Mouse (Mus musculus) layer of hippocampus, postnatal 36 days (tissue): Measurements from ENCODE around the gene Prdm11. TPM values are rescaled to one million over a fixed set of nuclear protein-coding genes. Genes with fewer than 3 reads are reported as not detected.

ENCODE experiments used
- DNase-seq, 2 experiments: peaks; one replicate each; pipeline ENCODE4 v3.0.0; 2022
- total RNA-seq, 2 experiments: library from RNA; stranded (reverse); gene quantifications; 2 replicates each; pipeline ENCODE4 v1.2.3; 2021

The Prdm11 gene
- total RNA-seq, 2 experiments from 2014 or later = 25.7 to 30.1 TPM

DNA sequence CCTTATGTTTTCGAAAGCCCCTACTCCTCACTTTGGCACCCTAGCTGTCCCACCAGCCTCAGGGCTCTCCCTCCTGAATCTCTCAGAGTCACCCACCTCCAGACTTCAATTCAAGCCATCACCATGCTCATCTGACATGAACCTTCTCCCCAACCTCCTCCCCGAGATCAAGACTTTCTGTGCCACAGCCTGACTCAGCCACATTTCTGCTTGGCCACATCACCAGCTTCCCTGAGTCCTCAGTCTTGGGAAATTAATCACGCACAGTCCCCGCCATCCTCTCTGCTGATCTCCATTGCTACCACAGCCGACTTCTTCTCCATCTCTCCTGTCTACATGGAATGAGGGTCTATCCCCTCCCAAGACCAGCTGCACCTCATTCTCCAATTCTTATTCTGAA, 34.5 kb downstream of the Prdm11 start:
- no peak for DNase-seq

- DNase-seq = no peak
Measured at GRCm38 (mm10) chr2:93007967-93008685, 37.8 kb downstream of the Prdm11 start.

DNA sequence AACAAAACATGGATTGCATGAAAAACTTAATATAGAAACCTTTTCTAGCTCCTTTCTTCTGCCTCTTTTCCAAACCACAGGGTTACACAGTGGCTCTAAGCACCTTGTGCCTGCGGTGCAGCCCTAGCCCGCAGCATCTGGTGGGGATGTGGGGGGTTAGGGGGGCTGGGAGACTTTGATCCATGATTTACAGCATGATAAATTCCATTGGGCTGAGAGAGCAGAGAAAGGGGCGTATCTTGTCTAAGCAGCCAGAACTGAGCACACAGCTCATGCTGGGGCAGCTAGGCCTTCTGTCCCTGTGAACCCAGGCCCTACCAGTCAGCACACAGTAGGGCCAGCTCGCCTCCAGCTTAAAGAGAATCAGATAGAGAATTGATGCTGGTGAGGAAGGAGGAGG, 40.9 kb downstream of the Prdm11 start:
- no peak for DNase-seq

DNA sequence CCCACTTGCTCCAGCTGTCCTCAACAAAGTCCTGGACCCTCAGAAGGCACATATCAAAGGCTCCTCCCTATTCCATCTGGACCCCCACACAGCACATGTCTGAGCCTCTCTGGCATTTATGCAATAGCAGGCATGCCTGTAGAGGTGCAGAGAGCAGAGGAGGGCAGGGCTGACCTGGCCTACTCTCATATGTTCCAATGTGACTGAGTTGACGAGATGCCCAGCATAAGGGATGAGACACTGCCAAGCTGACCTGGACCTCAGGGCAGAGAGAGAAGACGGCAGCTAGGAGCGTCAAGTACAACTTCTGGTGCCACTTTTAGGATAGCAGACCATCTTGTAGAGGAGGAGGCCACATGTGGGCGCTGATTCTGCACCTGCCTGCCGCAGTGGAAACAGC, 54.0 kb downstream of the Prdm11 start:
- DNase-seq = no peak

DNA sequence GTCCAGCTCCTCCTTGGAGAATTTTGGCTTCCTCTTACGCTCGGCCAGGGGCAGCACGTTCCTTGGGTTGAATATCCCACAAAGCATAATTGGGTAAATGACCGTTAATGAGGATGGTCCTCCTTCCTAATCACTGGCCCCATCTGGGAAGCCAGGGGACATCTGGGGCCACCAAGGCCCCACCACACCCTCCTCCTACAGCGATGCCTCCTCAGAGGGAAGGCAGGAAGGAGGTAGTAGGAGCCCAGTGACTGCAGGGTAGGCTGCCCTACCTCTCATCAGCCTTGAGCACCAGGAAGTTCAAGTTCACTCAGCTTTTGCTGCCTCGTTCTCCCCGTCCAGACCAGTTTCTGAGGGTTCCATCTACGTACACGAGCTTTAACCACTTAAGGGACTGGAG, 56.4 kb downstream of the Prdm11 start:
- DNase-seq = no peak

DNA sequence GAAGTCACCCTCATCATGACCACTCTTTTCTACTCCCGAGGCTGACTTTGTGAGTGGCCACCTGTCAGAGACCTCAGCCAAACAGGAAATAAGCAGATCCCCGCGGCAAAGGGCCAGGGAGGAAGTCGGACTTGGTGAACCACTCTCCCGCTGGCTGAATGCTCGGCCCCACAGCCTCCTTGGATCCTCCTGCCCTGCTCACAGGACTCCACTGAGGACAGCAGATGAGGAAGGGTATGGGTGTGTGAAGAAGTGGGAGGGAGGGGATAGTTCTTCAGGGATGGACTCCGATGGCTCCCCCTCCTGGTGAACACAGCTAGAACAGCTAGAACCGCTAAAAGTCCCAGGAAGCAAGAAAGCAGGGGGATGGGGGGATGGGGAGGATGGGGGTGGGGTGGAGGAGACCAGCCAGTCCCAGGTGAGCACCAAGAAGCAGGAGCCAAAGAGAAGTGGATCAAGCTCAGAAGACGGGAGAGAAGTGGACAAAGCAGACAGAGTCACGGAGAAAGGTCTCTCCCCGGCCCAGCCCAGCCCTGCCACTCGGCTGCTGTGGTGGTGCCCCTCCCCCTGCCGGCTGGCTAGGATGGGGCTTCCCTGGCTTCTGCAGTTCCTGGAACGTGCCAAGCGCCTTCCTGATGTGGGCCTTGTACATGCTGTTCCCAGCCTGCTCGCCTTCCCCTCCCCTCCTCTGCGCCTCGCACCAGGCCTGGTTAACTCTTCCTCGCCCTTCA, 57.9 kb downstream of the Prdm11 start:
- peak; percentile 47 to 56 for DNase-seq

DNA sequence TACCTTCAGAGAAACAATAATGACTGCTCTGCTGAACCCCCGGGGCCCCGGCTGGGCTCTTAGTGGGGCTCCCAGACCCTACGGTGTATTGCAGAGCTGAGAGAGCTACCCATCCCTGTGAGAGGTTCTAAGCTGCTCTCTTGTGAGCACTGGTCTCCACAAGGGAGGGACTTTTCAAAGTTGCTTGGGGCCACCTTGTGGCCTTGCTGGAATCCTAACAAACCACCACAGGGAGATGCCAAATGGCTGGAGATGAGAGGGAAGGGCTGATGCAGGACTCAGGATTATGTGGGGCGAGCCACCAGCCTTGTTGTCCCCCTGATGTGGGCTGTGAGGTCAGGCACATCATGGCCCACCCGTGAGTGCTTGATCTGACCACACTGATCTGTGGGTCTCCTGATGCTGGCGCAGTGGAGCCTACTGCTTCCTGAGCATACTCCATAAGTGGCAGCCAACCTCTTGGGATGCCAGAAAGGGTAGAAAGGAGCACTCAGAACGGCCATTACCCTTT, 58.8 kb downstream of the Prdm11 start:
- DNase-seq = no peak

DNA sequence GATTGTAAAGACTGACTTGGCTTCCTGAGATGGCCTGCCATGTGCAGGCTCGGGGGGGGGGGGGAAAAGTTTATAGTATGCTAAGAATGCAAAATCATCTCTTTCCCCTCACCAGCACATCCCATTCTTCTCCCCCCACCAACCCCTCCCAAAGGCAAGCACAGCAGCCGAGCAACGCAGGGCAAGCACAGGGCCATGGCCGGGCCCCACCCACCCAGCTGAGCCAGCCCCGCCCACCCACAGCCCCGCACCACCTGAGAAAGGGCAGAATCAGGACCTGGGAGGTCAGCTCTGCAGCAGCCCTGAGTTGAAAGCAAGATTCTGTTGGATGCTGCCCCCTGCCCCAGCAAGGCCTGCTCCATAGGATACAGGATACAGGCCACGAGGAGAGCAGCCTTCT, 60.4 kb downstream of the Prdm11 start:
- DNase-seq = no peak

DNA sequence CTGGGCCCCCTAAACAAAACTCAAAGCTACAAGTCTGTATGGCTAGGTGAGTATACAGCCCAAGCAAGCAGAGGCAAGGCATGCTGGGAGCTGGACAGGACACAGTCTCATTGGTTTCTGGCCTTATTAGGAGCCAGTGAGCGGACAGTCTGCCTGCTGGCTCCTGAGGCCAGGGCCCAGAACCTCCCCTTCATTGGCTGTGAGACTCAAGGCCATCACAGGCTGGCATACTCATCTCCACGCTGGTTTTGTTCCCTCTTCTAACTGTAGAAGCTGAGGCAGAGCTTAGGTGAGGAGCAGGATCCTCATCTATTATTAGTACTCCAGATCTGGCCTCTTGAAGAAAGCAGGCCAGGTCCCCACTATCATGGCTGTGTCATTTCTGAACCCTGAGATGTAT, 60.8 kb downstream of the Prdm11 start:
- DNase-seq = no peak

GRCm38 (mm10) chr2:92984321-92985108, 61.5 kb downstream of the Prdm11 start:
- no peak for DNase-seq

DNA sequence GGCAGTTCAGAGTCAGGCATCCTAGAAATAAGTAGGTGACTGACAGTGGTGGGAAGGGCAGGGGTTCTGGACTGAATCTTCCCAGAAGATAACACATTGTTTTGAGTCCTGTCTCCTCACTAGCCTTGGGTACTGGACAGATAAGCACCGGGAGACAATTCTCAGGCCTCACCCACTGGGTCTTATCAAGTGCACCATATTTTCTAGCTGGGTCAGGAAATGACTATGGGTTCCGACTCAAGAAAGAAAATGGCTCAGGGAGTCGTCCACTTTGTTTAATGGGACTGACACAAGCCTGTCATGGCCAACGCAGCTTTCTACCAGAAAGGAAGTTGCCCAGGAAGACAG, 62.7 kb downstream of the Prdm11 start:
- DNase-seq = no peak

- DNase-seq = no peak
Measured at GRCm38 (mm10) chr2:92982591-92983272, 63.2 kb downstream of the Prdm11 start.

- DNase-seq = no peak
Measured at GRCm38 (mm10) chr2:92980165-92980564, 65.8 kb downstream of the Prdm11 start.

- DNase-seq = no peak
Measured at GRCm38 (mm10) chr2:92975031-92975790, 70.8 kb downstream of the Prdm11 start.

DNA sequence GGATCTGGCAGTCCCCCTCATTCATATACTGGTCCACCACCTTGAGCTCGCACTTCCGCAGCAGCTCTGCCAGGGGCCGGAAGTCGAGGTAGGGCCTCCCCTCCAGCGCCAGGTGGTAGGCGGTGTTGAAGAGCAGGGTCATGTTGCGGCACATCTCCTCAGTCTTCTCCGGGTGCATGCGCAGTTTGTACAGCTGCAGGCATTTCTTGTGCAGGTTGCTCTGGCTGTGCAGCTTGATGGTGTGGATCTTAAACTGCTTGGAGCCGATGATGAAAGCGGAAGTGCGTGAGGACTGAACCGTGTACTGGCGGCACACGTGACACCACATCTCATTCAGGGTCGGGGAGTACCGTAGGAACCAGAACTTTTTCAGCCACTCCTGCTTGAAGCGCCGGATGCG, 72.3 kb downstream of the Prdm11 start:
- DNase-seq = no peak

DNA sequence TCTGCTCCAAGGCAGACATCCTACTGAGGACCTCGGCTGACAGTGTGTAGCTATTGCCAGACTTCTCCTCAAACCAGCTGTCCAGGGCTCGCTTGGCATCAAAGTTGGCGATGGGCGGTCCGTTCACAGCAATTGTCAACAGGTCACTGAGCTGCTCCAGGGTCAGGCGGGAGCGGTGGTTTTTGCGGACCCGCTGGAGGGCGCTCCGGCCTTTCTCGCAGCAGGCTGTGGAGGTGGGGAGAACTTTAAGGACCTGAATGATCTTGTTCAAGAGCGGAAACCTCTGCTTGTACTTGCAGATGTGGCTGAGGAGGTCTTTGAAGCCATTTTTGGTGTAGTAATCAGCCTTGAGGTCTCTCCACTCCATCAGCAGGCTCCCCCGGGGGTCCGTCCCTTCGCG, 73.9 kb downstream of the Prdm11 start:
- DNase-seq = no peak

GRCm38 (mm10) chr2:92971536-92971935, 74.4 kb downstream of the Prdm11 start:
- no peak for DNase-seq

DNA sequence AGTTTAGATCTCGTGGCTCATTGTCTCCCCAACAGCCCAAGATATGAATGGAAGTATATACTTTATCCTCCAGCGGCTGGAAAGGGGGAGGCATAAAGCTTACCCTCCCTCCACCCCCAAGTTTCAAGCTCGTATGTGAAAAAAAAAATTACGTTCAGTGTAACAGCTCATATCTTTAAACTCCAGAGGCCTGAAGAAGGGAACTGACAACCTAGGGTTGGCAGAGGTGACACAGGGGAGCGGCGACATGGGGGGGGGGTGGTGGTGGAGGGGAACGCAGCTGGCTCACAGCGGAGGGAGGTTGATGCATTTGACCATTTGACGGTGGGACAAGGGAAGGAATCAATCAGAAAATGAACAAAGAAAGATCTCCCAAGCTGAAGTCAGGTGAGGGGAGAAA, 74.9 kb downstream of the Prdm11 start:
- no peak for DNase-seq

- DNase-seq = no peak
Measured at GRCm38 (mm10) chr2:92967839-92968166, 78.2 kb downstream of the Prdm11 start.

DNA sequence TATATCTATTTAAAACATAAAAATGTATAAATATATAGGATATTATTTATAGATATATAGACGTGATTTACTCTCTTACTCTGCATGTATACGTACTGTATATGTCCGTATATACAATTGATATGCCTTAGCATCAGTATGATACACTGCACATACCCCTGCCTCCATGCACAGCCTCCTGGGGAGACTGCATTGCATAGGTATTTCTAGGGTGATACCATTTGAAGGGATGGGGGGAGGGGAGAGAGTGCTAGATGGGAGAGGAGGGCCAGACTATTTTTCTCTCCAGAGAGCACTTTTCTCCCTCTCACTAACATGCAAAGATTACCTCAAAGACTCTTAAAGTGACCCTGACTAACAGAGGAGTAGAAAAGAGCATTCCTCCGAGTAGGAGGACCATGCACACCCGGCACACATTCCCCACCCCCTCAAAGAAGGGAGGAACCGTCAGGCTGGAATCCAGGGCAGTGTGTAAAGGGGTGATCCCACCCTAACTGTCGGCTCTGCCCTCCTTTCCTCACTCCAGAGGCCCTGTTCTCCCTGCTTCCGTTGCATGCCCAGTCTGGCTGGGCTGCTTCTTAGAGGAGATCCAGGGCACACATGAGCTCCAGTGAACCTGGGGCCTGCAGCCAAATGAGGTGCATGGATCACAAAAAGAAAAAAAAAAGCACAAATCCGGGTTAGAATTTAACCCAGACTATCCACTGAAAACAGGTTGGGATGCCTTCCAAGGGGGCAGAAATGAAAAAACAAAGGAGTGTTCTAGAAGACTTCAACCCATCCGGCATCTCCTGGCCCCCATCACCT, 78.7 kb downstream of the Prdm11 start:
- no peak for DNase-seq

DNA sequence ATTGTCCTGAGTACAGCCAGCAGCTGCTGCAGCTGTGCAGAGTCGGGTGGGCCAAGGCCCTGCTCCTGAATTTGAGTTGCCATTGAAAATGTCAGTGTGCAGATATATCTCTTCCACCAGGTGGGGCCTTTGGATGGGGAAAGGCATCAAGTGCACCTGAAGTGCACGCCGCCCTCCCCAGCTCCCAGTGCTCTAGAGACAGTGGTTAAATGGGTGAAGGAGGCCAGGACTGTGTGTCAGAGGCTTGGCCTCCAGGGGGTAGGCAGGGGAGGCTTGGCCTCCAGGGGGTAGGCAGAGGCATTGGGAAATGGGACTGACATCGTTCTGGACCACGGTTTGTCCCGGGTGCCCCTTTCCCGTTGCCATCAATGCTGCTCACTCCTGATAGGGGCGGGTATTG, 79.7 kb downstream of the Prdm11 start:
- no peak for DNase-seq
